Mouse (Mus musculus): ENCODE data around the gene Itpr2. TPM values are rescaled to one million over a fixed set of nuclear protein-coding genes. Genes with fewer than 3 reads are reported as not detected.

Gene Itpr2
- polyA plus RNA-seq, 1 experiment from 2014 or later: 5.9 TPM

- no peak overlapping the region for H3K27ac ChIP-seq (ENCODE audit: low read depth, low read length)
- no peak for ATAC-seq (ENCODE audit: low FRiP score)
- no peaks in the 10 kb centered on the region for H3K9me3 ChIP-seq (ENCODE audit: control insufficient read depth, low read length)
- H3K36me3 ChIP-seq (ENCODE audit: control insufficient read depth, insufficient read depth, low read length): no peaks in the 10 kb centered on the region
- H3K4me3 ChIP-seq (ENCODE audit: low read depth, low read length): no peak overlapping the region
- no peak overlapping the region for H3K4me2 ChIP-seq (replicated peaks; ENCODE audit: low read depth, low read length)
- WGBS: 81% methylated on average over 6 of the region's 6 CpGs
- no peaks in the 10 kb centered on the region for H3K4me1 ChIP-seq (replicated peaks; ENCODE audit: control insufficient read depth, insufficient read depth, low read length)
- H3K27me3 ChIP-seq (ENCODE audit: control insufficient read depth, insufficient read depth, low read length): no peaks in the 10 kb centered on the region
- DNase-seq (ENCODE audit: low spot score): no peak
- no peak overlapping the region for H3K9ac ChIP-seq (ENCODE audit: low read depth, low read length)
Measured at GRCm38 (mm10) chr6:146515936-146516335, 13.9 kb upstream of the Itpr2 start.

- Histone ChIP-seq H3K4me3 (ENCODE audit: low read depth, low read length) (no peak overlapping the region), H3K9ac (ENCODE audit: low read depth, low read length) (no peak overlapping the region), H3K4me2 (replicated peaks; ENCODE audit: low read depth, low read length) (no peak overlapping the region), H3K36me3 (ENCODE audit: control insufficient read depth, insufficient read depth, low read length) (no peaks in the 10 kb centered on the region), H3K27me3 (ENCODE audit: control insufficient read depth, insufficient read depth, low read length) (no peaks in the 10 kb centered on the region), H3K4me1 (replicated peaks; ENCODE audit: control insufficient read depth, insufficient read depth, low read length) (no peaks in the 10 kb centered on the region), H3K27ac (ENCODE audit: low read depth, low read length) (no peak overlapping the region), H3K9me3 (ENCODE audit: control insufficient read depth, low read length) (no peaks in the 10 kb centered on the region)
- ATAC-seq (ENCODE audit: low FRiP score) (no peak), DNase-seq (ENCODE audit: low spot score) (no peak)
- WGBS: 51% methylated on average over 7 of the region's 7 CpGs
Measured at GRCm38 (mm10) chr6:146514531-146514948, 12.5 kb upstream of the Itpr2 start.

GRCm38 (mm10) chr6:146513899-146514298 is 11.9 kb upstream of the Itpr2 start:
- Histone ChIP-seq H3K4me1 (replicated peaks; ENCODE audit: control insufficient read depth, insufficient read depth, low read length) (no peaks in the 10 kb centered on the region), H3K27ac (ENCODE audit: low read depth, low read length) (no peak overlapping the region), H3K36me3 (ENCODE audit: control insufficient read depth, insufficient read depth, low read length) (no peaks in the 10 kb centered on the region), H3K9ac (ENCODE audit: low read depth, low read length) (no peak overlapping the region), H3K9me3 (ENCODE audit: control insufficient read depth, low read length) (no peaks in the 10 kb centered on the region), H3K27me3 (ENCODE audit: control insufficient read depth, insufficient read depth, low read length) (no peaks in the 10 kb centered on the region), H3K4me2 (replicated peaks; ENCODE audit: low read depth, low read length) (no peak overlapping the region), H3K4me3 (ENCODE audit: low read depth, low read length) (no peak overlapping the region)
- 74% methylated on average over 5 of the region's 5 CpGs for WGBS
- ATAC-seq (ENCODE audit: low FRiP score) (no peak), DNase-seq (ENCODE audit: low spot score) (no peak)

GRCm38 (mm10) chr6:146513384-146513783 is 11.4 kb upstream of the Itpr2 start:
- WGBS: 95% methylated on average over 8 of the region's 8 CpGs
- no peak overlapping the region for H3K4me3 ChIP-seq (ENCODE audit: low read depth, low read length)
- H3K4me2 ChIP-seq (replicated peaks; ENCODE audit: low read depth, low read length): no peak overlapping the region

GRCm38 (mm10) chr6:146511511-146511910 is 9.5 kb upstream of the Itpr2 start:
- Histone ChIP-seq H3K4me1 (replicated peaks; ENCODE audit: control insufficient read depth, insufficient read depth, low read length) (no peaks in the 10 kb centered on the region), H3K9ac (ENCODE audit: low read depth, low read length) (no peak overlapping the region), H3K9me3 (ENCODE audit: control insufficient read depth, low read length) (no peaks in the 10 kb centered on the region), H3K36me3 (ENCODE audit: control insufficient read depth, insufficient read depth, low read length) (no peaks in the 10 kb centered on the region), H3K4me3 (ENCODE audit: low read depth, low read length) (no peak overlapping the region), H3K27ac (ENCODE audit: low read depth, low read length) (no peak overlapping the region), H3K27me3 (ENCODE audit: control insufficient read depth, insufficient read depth, low read length) (no peaks in the 10 kb centered on the region), H3K4me2 (replicated peaks; ENCODE audit: low read depth, low read length) (no peak overlapping the region)
- DNase-seq (ENCODE audit: low spot score): no peak
- ATAC-seq (ENCODE audit: low FRiP score): no peak
- 81% methylated on average over 8 of the region's 8 CpGs for WGBS

More at GRCm38 (mm10) chr6:146513384-146513783, 11.4 kb upstream of the Itpr2 start:
- H3K9ac ChIP-seq (ENCODE audit: low read depth, low read length): no peak overlapping the region
- H3K9me3 ChIP-seq (ENCODE audit: control insufficient read depth, low read length): no peaks in the 10 kb centered on the region
- no peak for ATAC-seq (ENCODE audit: low FRiP score)
- no peaks in the 10 kb centered on the region for H3K36me3 ChIP-seq (ENCODE audit: control insufficient read depth, insufficient read depth, low read length)
- no peak for DNase-seq (ENCODE audit: low spot score)
- no peaks in the 10 kb centered on the region for H3K27me3 ChIP-seq (ENCODE audit: control insufficient read depth, insufficient read depth, low read length)
- no peak overlapping the region for H3K27ac ChIP-seq (ENCODE audit: low read depth, low read length)
- H3K4me1 ChIP-seq (replicated peaks; ENCODE audit: control insufficient read depth, insufficient read depth, low read length): no peaks in the 10 kb centered on the region

GRCm38 (mm10) chr6:146509891-146510290 is 7.9 kb upstream of the Itpr2 start:
- no peak overlapping the region for H3K4me2 ChIP-seq (replicated peaks; ENCODE audit: low read depth, low read length)
- H3K4me3 ChIP-seq (ENCODE audit: low read depth, low read length): no peak overlapping the region
- no peaks in the 10 kb centered on the region for H3K9me3 ChIP-seq (ENCODE audit: control insufficient read depth, low read length)
- no peaks in the 10 kb centered on the region for H3K36me3 ChIP-seq (ENCODE audit: control insufficient read depth, insufficient read depth, low read length)
- no peak overlapping the region for H3K9ac ChIP-seq (ENCODE audit: low read depth, low read length)
- H3K4me1 ChIP-seq (replicated peaks; ENCODE audit: control insufficient read depth, insufficient read depth, low read length): no peaks in the 10 kb centered on the region
- no peak for DNase-seq (ENCODE audit: low spot score)
- H3K27ac ChIP-seq (ENCODE audit: low read depth, low read length): no peak overlapping the region
- ATAC-seq (ENCODE audit: low FRiP score): no peak
- no peaks in the 10 kb centered on the region for H3K27me3 ChIP-seq (ENCODE audit: control insufficient read depth, insufficient read depth, low read length)
- WGBS: 72% methylated on average over 2 of the region's 2 CpGs

- 80% methylated on average over 2 of the region's 2 CpGs for WGBS
- H3K36me3 ChIP-seq (ENCODE audit: control insufficient read depth, insufficient read depth, low read length): no peaks in the 10 kb centered on the region
- no peaks in the 10 kb centered on the region for H3K4me1 ChIP-seq (replicated peaks; ENCODE audit: control insufficient read depth, insufficient read depth, low read length)
- H3K27ac ChIP-seq (ENCODE audit: low read depth, low read length): no peak overlapping the region
- DNase-seq (ENCODE audit: low spot score) (no peak), ATAC-seq (ENCODE audit: low FRiP score) (no peak)
- H3K9ac ChIP-seq (ENCODE audit: low read depth, low read length): no peak overlapping the region
- H3K27me3 ChIP-seq (ENCODE audit: control insufficient read depth, insufficient read depth, low read length): peaks cover 4% of the 10 kb centered on the region; the same call in 1 of the 2 replicates
- no peak overlapping the region for H3K4me3 ChIP-seq (ENCODE audit: low read depth, low read length)
- H3K9me3 ChIP-seq (ENCODE audit: control insufficient read depth, low read length): no peaks in the 10 kb centered on the region
- H3K4me2 ChIP-seq (replicated peaks; ENCODE audit: low read depth, low read length): no peak overlapping the region
Measured at GRCm38 (mm10) chr6:146504459-146504858, 2.4 kb upstream of the Itpr2 start.

GRCm38 (mm10) chr6:146502856-146503255 is 833 bp upstream of the Itpr2 start:
- 49% methylated on average over 3 of the region's 3 CpGs for WGBS
- Histone ChIP-seq H3K27ac (ENCODE audit: low read depth, low read length) (no peak overlapping the region), H3K4me1 (replicated peaks; ENCODE audit: control insufficient read depth, insufficient read depth, low read length) (no peaks in the 10 kb centered on the region), H3K9me3 (ENCODE audit: control insufficient read depth, low read length) (no peaks in the 10 kb centered on the region), H3K36me3 (ENCODE audit: control insufficient read depth, insufficient read depth, low read length) (no peaks in the 10 kb centered on the region), H3K4me2 (replicated peaks; ENCODE audit: low read depth, low read length) (peak overlapping the region; percentile 99), H3K4me3 (ENCODE audit: low read depth, low read length) (peak overlapping the region; percentile 70), H3K9ac (ENCODE audit: low read depth, low read length) (no peak overlapping the region), H3K27me3 (ENCODE audit: control insufficient read depth, insufficient read depth, low read length) (peaks cover 4% of the 10 kb centered on the region; the same call in 1 of the 2 replicates)
- DNase-seq (ENCODE audit: low spot score) (peak; percentile 10), ATAC-seq (ENCODE audit: low FRiP score) (no peak)

GRCm38 (mm10) chr6:146501316-146501865 is 632 bp downstream of the Itpr2 start:
- Histone ChIP-seq H3K4me1 (replicated peaks; ENCODE audit: control insufficient read depth, insufficient read depth, low read length) (no peaks in the 10 kb centered on the region), H3K27ac (ENCODE audit: low read depth, low read length) (no peak overlapping the region), H3K4me2 (replicated peaks; ENCODE audit: low read depth, low read length) (peak overlapping the region; percentile 99), H3K9me3 (ENCODE audit: control insufficient read depth, low read length) (no peaks in the 10 kb centered on the region), H3K27me3 (ENCODE audit: control insufficient read depth, insufficient read depth, low read length) (peaks cover 4% of the 10 kb centered on the region; the same call in 1 of the 2 replicates), H3K36me3 (ENCODE audit: control insufficient read depth, insufficient read depth, low read length) (no peaks in the 10 kb centered on the region), H3K4me3 (ENCODE audit: low read depth, low read length) (peak overlapping the region; percentile 70), H3K9ac (ENCODE audit: low read depth, low read length) (peak overlapping the region; percentile 63)
- peak; percentile 53; the same call in 1 of the 2 replicates for ATAC-seq (ENCODE audit: low FRiP score)
- 1% methylated on average over 30 of the region's 30 CpGs for WGBS
- DNase-seq (ENCODE audit: low spot score): peak; percentile 61

Data from hindbrain, embryonic 11.5 days (tissue).